Mouse (Mus musculus) heart, adult 2 months (tissue): ENCODE measurements around the gene Arfgap3. TPM values are rescaled to one million over a fixed set of nuclear protein-coding genes. Genes with fewer than 3 reads are reported as not detected.
"Not testable (repeated sequence)": the region's sequence is repeated elsewhere in the genome, so short reads cannot be mapped to it uniquely, and the experiment has no call there.

ENCODE experiments used
- DNase-seq, 2 experiments: peaks; one replicate each; pipeline ENCODE4 v3.0.0; 2021
- H3K27ac ChIP-seq: fragments of 200-600 bp; 2 replicates; pipeline ENCODE4 v1.8.1; 2022
- H3K27me3 ChIP-seq: fragments of 200-500 bp; 2 replicates; pipeline ENCODE4 v1.6.1; 2012; ENCODE audit warnings: mild to moderate bottlenecking, low read length, inconsistent platforms, mixed read lengths; ENCODE audit not compliant: control insufficient read depth, insufficient read depth
- H3K36me3 ChIP-seq: fragments of 200-500 bp; 2 replicates; pipeline ENCODE4 v1.6.1; 2012; ENCODE audit warnings: low read length, inconsistent platforms; ENCODE audit not compliant: control insufficient read depth, insufficient read depth
- H3K4me1 ChIP-seq: fragments of 200-500 bp; 2 replicates; pipeline ENCODE4 v1.6.1; 2011; ENCODE audit warnings: low read length; ENCODE audit not compliant: control insufficient read depth, insufficient read depth
- H3K4me3 ChIP-seq: fragments of 200-600 bp; 2 replicates; pipeline ENCODE4 v1.8.1; 2022
- H3K79me2 ChIP-seq: fragments of 200-500 bp; replicated peaks from 2 replicates; pipeline ENCODE4 v1.6.1; 2012; ENCODE audit warnings: mild to moderate bottlenecking, inconsistent platforms, low read length, moderate library complexity, mixed read lengths; ENCODE audit not compliant: control insufficient read depth, insufficient read depth
- H3K9ac ChIP-seq: fragments of 200-500 bp; 2 replicates; pipeline ENCODE4 v1.6.1; 2012; ENCODE audit warnings: low read depth, mild to moderate bottlenecking, control low read depth, inconsistent platforms, low read length, mixed read lengths
- CTCF ChIP-seq: fragments of 200-600 bp; IDR thresholded peaks from 2 replicates; pipeline ENCODE4 v1.8.1; 2022; ENCODE audit warnings: antibody characterized with exemption, mild to moderate bottlenecking, moderate library complexity
- EP300 ChIP-seq: fragments of 200-500 bp; IDR thresholded peaks from 2 replicates; pipeline ENCODE4 v1.6.1; 2011; ENCODE audit warnings: low read depth, low read length, control low read depth; ENCODE audit not compliant: insufficient read depth
- POLR2A ChIP-seq: fragments of 200-500 bp; IDR thresholded peaks from 2 replicates; pipeline ENCODE4 v1.6.1; 2011; ENCODE audit warnings: mild to moderate bottlenecking, low read depth, low read length, control low read depth; ENCODE audit not compliant: insufficient read depth
- WGBS: fragments of 180-500 bp; shearing (Covaris S2); methylation state at CpG from one replicate; pipeline ENCODE4 v1.1.7; 2018; 5-methylcytosine and 5-hydroxymethylcytosine counted together
- intact Hi-C: fragments of 180-260 bp; cut with DNase I; formaldehyde crosslinking; loops from one replicate; pipeline ENCODE4 v1.15.1; 2025
- polyA plus RNA-seq: library from polyadenylated mRNA; depleted of rRNA; stranded (reverse); fragments of >200 nt; gene quantifications from 2 replicates; pipeline ENCODE4 v1.2.3, GENCODE M21; 2012
- total RNA-seq, 2 experiments: library from RNA; stranded (reverse); gene quantifications; 2 replicates each; pipeline ENCODE4 v1.2.3; 2021

Gene Arfgap3
- total and polyA plus RNA-seq, 3 experiments = 9.6 to 12.2 (median 9.8) TPM

DNA sequence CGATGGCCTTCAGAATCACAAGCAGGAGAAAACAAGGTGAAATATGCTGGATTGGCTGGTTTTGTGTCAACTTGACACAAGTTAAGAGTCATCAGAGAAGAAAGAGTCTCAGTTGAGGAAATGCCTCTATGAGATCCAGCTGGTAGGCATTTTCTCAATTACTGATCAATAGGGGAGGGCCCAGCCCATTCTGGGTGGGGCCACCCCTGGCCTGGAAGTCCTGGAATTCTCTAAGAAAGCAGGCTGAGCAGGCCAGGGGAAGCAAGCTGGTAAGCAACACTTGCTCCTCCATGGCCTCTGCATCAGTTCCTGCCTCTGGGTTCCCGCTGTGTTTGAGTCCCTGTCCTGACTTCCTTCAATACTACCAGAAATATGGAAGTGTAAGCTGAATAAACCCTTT lies 27.0 kb downstream of the Arfgap3 start:
- no peak for DNase-seq
- Histone ChIP-seq H3K9ac (no peak overlapping the region), H3K79me2 (no peaks in the 10 kb centered on the region), H3K36me3 (peaks cover 2% of the 10 kb centered on the region; the same call in 1 of the 2 replicates), H3K27me3 (no peaks in the 10 kb centered on the region), H3K4me1 (no peaks in the 10 kb centered on the region), H3K4me3 (no peak overlapping the region), H3K27ac (no peak overlapping the region)
- TF ChIP-seq POLR2A (no peak), EP300 (no peak), CTCF (no peak)
- intact Hi-C loops = no loop called here
- WGBS = 97% methylated on average over 2 of the region's 2 CpGs

DNA sequence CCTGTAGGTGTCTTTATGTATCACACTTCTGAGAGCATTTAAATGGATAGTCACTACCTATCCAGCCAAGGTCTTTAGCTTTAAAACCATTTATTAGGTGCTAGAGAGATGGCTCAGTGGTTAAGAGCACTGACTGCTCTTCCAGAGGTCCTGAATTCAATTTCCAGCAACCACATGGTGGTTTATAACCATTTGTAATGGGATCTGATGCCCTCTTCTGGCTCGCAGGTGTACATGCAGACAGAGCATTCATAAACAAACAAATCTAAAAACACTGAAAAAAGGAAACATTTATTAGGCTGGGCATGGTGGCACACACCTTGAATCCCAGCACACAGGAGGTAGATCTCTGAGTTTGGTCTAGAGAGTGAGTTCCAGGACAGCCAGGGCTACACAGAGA lies 35.1 kb downstream of the Arfgap3 start:
- Histone ChIP-seq H3K9ac (no peak overlapping the region), H3K27me3 (no peaks in the 10 kb centered on the region), H3K27ac (no peak overlapping the region), H3K79me2 (no peaks in the 10 kb centered on the region), H3K36me3 (peaks cover 1% of the 10 kb centered on the region; the same call in 1 of the 2 replicates), H3K4me1 (no peaks in the 10 kb centered on the region), H3K4me3 (no peak overlapping the region)
- TF ChIP-seq CTCF (peak; percentile 69), EP300 (no peak), POLR2A (no peak)
- no peak for DNase-seq
- intact Hi-C loops = loop anchor here (5.0 kb wide), 1 partner anchor 103 kb away; no protein-coding TSS in a partner anchor
- WGBS = 83% methylated on average over 1 of the region's 1 CpGs

- intact Hi-C loops = no loop called here
Measured at GRCm38 (mm10) chr15:83309878-83310277, 40.2 kb downstream of the Arfgap3 start.

GRCm38 (mm10) chr15:83308708-83309107 lies 41.3 kb downstream of the Arfgap3 start:
- H3K36me3 ChIP-seq = not testable (repeated sequence)
- WGBS = 93% methylated on average over 1 of the region's 1 CpGs

More at GRCm38 (mm10) chr15:83309878-83310277, 40.2 kb downstream of the Arfgap3 start:
- H3K4me1 ChIP-seq = peaks cover 8% of the 10 kb centered on the region
- TF ChIP-seq POLR2A = no peak
- no peak for TF ChIP-seq EP300
- TF ChIP-seq CTCF = no peak
- WGBS = 85% methylated on average over 5 of the region's 5 CpGs
- no peaks in the 10 kb centered on the region for H3K27me3 ChIP-seq
- H3K27ac ChIP-seq = no peak overlapping the region
- H3K9ac ChIP-seq = no peak overlapping the region
- no peak overlapping the region for H3K4me3 ChIP-seq
- H3K79me2 ChIP-seq = no peaks in the 10 kb centered on the region
- H3K36me3 ChIP-seq = no peaks in the 10 kb centered on the region
- DNase-seq = no peak

DNA sequence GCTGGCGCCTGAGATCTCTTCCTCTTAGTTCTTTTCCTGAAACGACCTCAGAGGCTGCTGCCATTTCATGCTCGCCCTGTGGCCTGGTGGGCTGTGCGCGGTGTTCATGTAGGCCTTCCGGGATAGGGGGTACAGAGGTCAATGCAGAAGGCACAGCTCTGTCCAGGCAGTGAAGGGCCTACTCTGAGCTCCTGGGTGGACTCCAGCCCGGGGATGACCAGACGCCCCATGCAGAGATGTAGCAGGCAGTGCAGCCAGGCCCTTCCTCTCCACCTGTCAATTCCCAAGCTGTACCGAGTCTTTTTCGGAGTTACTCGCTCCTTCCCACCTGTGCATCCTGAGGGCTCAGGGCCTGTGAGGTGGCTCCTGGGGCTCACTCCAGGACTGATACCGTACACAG lies 43.9 kb downstream of the Arfgap3 start:
- no peak overlapping the region for H3K9ac ChIP-seq
- no peak for DNase-seq
- H3K27ac ChIP-seq = peak overlapping the region; percentile 70
- no peak overlapping the region for H3K4me3 ChIP-seq
- H3K27me3 ChIP-seq = no peaks in the 10 kb centered on the region
- no peaks in the 10 kb centered on the region for H3K79me2 ChIP-seq
- no peak for TF ChIP-seq CTCF
- no peak for TF ChIP-seq POLR2A
- TF ChIP-seq EP300 = no peak
- H3K36me3 ChIP-seq = no peaks in the 10 kb centered on the region
- 86% methylated on average over 12 of the region's 12 CpGs for WGBS
- intact Hi-C loops = no loop called here
- H3K4me1 ChIP-seq = peaks cover 22% of the 10 kb centered on the region

More at GRCm38 (mm10) chr15:83308708-83309107, 41.3 kb downstream of the Arfgap3 start:
- H3K27ac ChIP-seq, H3K4me3 ChIP-seq, H3K79me2 ChIP-seq, H3K27me3 ChIP-seq, intact Hi-C loops, H3K9ac ChIP-seq, DNase-seq: not testable (repeated sequence)
- H3K4me1 ChIP-seq = peaks cover 17% of the 10 kb centered on the region

- H3K79me2 ChIP-seq = no peaks in the 10 kb centered on the region
- H3K4me1 ChIP-seq = peaks cover 27% of the 10 kb centered on the region
- intact Hi-C loops = no loop called here
- no peak overlapping the region for H3K4me3 ChIP-seq
- peak overlapping the region; percentile 70 for H3K27ac ChIP-seq
- 46% methylated on average over 12 of the region's 12 CpGs for WGBS
- TF ChIP-seq POLR2A = no peak
- TF ChIP-seq EP300 = no peak
- TF ChIP-seq CTCF = no peak
- DNase-seq = peak; percentile 57 to 74
- H3K27me3 ChIP-seq = no peaks in the 10 kb centered on the region
- peak overlapping the region; percentile 37 for H3K9ac ChIP-seq
- no peaks in the 10 kb centered on the region for H3K36me3 ChIP-seq
Measured at GRCm38 (mm10) chr15:83305192-83305921, 44.7 kb downstream of the Arfgap3 start.
